Comparison of ENCODE assay signal across 8 mouse cellular contexts in the genomic region with DNA sequence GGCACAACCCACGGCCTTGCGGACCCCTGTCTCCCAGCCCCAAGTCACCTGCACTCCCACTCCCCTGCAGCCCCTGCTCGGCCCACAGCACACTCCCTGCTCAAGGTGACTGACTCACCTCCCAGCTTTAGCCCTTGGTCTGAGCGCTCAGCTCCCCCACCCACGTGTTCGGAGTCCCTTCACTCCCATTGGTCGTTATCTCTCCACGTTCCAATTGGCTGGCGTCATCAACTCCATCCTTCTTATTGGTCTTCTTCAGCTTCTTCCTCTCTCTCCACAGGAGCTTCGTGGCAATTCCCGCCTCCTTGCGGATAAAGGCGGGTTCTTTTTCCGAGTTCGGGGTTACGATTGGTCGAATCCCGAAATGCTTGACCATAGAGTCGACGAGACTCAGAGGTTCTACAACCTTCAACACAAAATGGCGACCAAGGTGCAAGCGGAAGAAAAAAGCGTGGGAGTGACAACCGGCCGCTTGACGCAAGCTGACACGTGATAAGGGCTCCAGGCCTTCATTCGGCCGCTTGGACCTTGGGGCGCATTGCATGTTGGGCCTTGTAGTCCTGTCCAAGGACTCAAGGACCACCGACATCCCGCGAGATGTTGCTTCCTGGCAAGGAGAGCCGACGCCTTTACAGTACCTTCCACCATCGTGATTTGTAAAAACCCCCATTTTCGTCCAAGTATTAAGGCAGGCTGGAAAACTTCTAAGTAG. TPM values are rescaled to one million over a fixed set of nuclear protein-coding genes. Genes with fewer than 3 reads are reported as not detected.
A peak's percentile ranks its signal among the peaks of the same experiment; 100 is the strongest.
DNase-seq lines count a peak whose midpoint lies in the region; ATAC-seq and TF ChIP-seq lines count a peak whose summit lies in the region.

Gene Atp5g1 (minus strand): TSS at position 162 of the 712 bp plus-strand sequence.

- under 1% methylated on average over 37 of the region's 37 CpGs for WGBS in kidney, embryonic 14.5 days
- WGBS in limb, embryonic 15.5 days: under 1% methylated on average over 37 of the region's 37 CpGs

- H3K36me3 ChIP-seq in kidney, embryonic 14.5 days (ENCODE audit: control insufficient read depth, insufficient read depth, low read length): peaks cover 21% of the 10 kb centered on the region; the same call in 1 of the 2 replicates
- H3K36me3 ChIP-seq in limb, embryonic 15.5 days: peaks cover 23% of the 10 kb centered on the region

- DNase-seq in A20 (ENCODE audit: low read depth, low spot score): peak; percentile 99
- peak; percentile 100 for DNase-seq in heart, adult 9 months (ENCODE audit: low spot score in 2 of 2)
- peak; percentile 97 to 99 for DNase-seq in monocyte, adult 2 months (ENCODE audit: low read depth in 1 of 2, low spot score in 2 of 2)
- peak; percentile 99 to 100 for DNase-seq in spleen, postnatal 36 days (ENCODE audit: low spot score in 2 of 2)

- H3K4me3 ChIP-seq in bone marrow macrophage, adult 2 months (ENCODE audit: insufficient read depth, low read length): peak within 1 kb of the TSS; percentile 75
- peak within 1 kb of the TSS; percentile 83 for H3K4me3 ChIP-seq in embryonic fibroblast, embryonic 13.5 days (ENCODE audit: insufficient read depth, low read length)
- H3K4me3 ChIP-seq in kidney, embryonic 14.5 days (ENCODE audit: low read length): peak within 1 kb of the TSS; percentile 51
- H3K4me3 ChIP-seq in limb, embryonic 15.5 days: peak within 1 kb of the TSS; percentile 78

- peaks cover 14% of the 10 kb centered on the region for H3K4me1 ChIP-seq in bone marrow macrophage, adult 2 months (ENCODE audit: control insufficient read depth, insufficient read depth, low read length)
- H3K4me1 ChIP-seq in embryonic fibroblast, embryonic 13.5 days (ENCODE audit: control insufficient read depth, insufficient read depth, low read length): no peaks in the 10 kb centered on the region
- H3K4me1 ChIP-seq in kidney, embryonic 14.5 days (ENCODE audit: control insufficient read depth, insufficient read depth, low read length): peaks cover 9% of the 10 kb centered on the region
- H3K4me1 ChIP-seq in limb, embryonic 15.5 days: peaks cover 19% of the 10 kb centered on the region

- H3K9ac ChIP-seq in kidney, embryonic 14.5 days (ENCODE audit: low read depth, low read length): peak within 1 kb of the TSS; percentile 64
- H3K9ac ChIP-seq in limb, embryonic 15.5 days: peak within 1 kb of the TSS; percentile 79

- H3K9me3 ChIP-seq in kidney, embryonic 14.5 days (ENCODE audit: control insufficient read depth, low read length): no peaks in the 10 kb centered on the region
- H3K9me3 ChIP-seq in limb, embryonic 15.5 days: no peaks in the 10 kb centered on the region

- peak; percentile 97 for ATAC-seq in kidney, embryonic 14.5 days (ENCODE audit: low FRiP score, low TSS enrichment)
- ATAC-seq in limb, embryonic 15.5 days (ENCODE audit: insufficient number of reproducible peaks, low FRiP score, low TSS enrichment, low read depth): peak; percentile 98

- H3K27me3 ChIP-seq in kidney, embryonic 14.5 days (ENCODE audit: control insufficient read depth, insufficient read depth, low read length): no peaks in the 10 kb centered on the region
- H3K27me3 ChIP-seq in limb, embryonic 15.5 days: no peaks in the 10 kb centered on the region

- H3K4me2 ChIP-seq in kidney, embryonic 14.5 days (replicated peaks; ENCODE audit: low read depth, low read length): peak within 1 kb of the TSS; percentile 77
- peak within 1 kb of the TSS; percentile 79 for H3K4me2 ChIP-seq in limb, embryonic 15.5 days

- no peak for TF ChIP-seq CTCF in bone marrow macrophage, adult 2 months (IDR thresholded peaks at IDR 0.05; ENCODE audit: low read depth, low read length)
- no peak for TF ChIP-seq CTCF in embryonic fibroblast, embryonic 13.5 days (IDR thresholded peaks at IDR 0.05; ENCODE audit: borderline replicate concordance, insufficient read depth, low read length)

- H3K27ac ChIP-seq in bone marrow macrophage, adult 2 months (ENCODE audit: insufficient read depth, low read depth, low read length): peak within 1 kb of the TSS; percentile 73
- H3K27ac ChIP-seq in embryonic fibroblast, embryonic 13.5 days (ENCODE audit: insufficient read depth, low read length): peak within 1 kb of the TSS; percentile 50
- H3K27ac ChIP-seq in kidney, embryonic 14.5 days (ENCODE audit: low read depth, low read length): peak within 1 kb of the TSS; percentile 60
- peak within 1 kb of the TSS; percentile 81 for H3K27ac ChIP-seq in limb, embryonic 15.5 days

- TF ChIP-seq POLR2A in bone marrow macrophage, adult 2 months (IDR thresholded peaks at IDR 0.05; ENCODE audit: borderline replicate concordance, low read depth, low read length): no peak
- TF ChIP-seq POLR2A in embryonic fibroblast, embryonic 13.5 days (IDR thresholded peaks at IDR 0.05; ENCODE audit: low read depth, low read length): peak; percentile 99

RNA-seq across cellular contexts. Expression of gene Atp5g1, which starts in this region (rescaled TPM):
- 101 and 118 TPM in 2 replicates for polyA plus RNA-seq in bone marrow macrophage, adult 2 months (2012; ENCODE audit: insufficient read depth, insufficient read length, missing spikeins)
- 206 and 212 TPM in 2 replicates for polyA plus RNA-seq in embryonic fibroblast, embryonic 13.5 days (2011; ENCODE audit: insufficient read length, low read depth, missing spikeins)
- polyA plus RNA-seq in kidney, embryonic 14.5 days (2014; fragmentation: Nextera tagmentation; extraction: Ambion mirVana): 848 and 857 TPM in 2 replicates
- polyA plus RNA-seq in limb, embryonic 15.5 days (2015; fragmentation: Nextera tagmentation; extraction: Ambion mirVana): 498 and 615 TPM in 2 replicates

Comparison
In these comparisons a context has a peak if more than half of its experiments do, and no peak if none do; other contexts are left out.
1. Peak in every context shown above with its lines: DNase-seq, ATAC-seq, H3K4me3 ChIP-seq and H3K27ac ChIP-seq.